Mouse (Mus musculus) forebrain, postnatal 0 days (tissue): ENCODE data around the gene Mrps27. TPM values are rescaled to one million over a fixed set of nuclear protein-coding genes. Genes with fewer than 3 reads are reported as not detected.

Experiments
- ATAC-seq: fragments of 200-750 bp; cut with Nextera tagmentation; 2 replicates; pipeline ENCODE4 v1.8.0; 2017; ENCODE audit warnings: mild to moderate bottlenecking, moderate library complexity
- DNase-seq: peaks from one replicate; pipeline ENCODE4 v3.0.0-alpha.2; 2015
- H3K27ac ChIP-seq: fragments of 300-500 bp; sonication (generic); 2 replicates; pipeline ENCODE4 v1.5.1; 2014; ENCODE audit warnings: low read depth, mild to moderate bottlenecking, antibody characterized with exemption, low read length, moderate library complexity, mixed read lengths
- H3K27me3 ChIP-seq: fragments of 300-500 bp; sonication (generic); 2 replicates; pipeline ENCODE4 v1.6.1; 2014; ENCODE audit warnings: mild to moderate bottlenecking, low read length, mixed read lengths; ENCODE audit not compliant: insufficient read depth
- H3K36me3 ChIP-seq: fragments of 300-500 bp; sonication (generic); 2 replicates; pipeline ENCODE4 v1.6.1; 2014; ENCODE audit warnings: mild to moderate bottlenecking, moderate library complexity; ENCODE audit not compliant: insufficient read depth
- H3K4me1 ChIP-seq: fragments of 300-500 bp; sonication (generic); 2 replicates; pipeline ENCODE4 v1.6.1; 2014; ENCODE audit warnings: antibody characterized with exemption; ENCODE audit not compliant: insufficient read depth
- H3K4me2 ChIP-seq: fragments of 300-500 bp; sonication (generic); 2 replicates; pipeline ENCODE4 v1.6.1; 2014; ENCODE audit warnings: low read depth, mild to moderate bottlenecking, moderate library complexity
- H3K4me3 ChIP-seq: fragments of 300-500 bp; sonication (generic); 2 replicates; pipeline ENCODE4 v1.5.1; 2014; ENCODE audit warnings: low read depth, low read length, mixed read lengths
- H3K9ac ChIP-seq: fragments of 300-500 bp; sonication (generic); 2 replicates; pipeline ENCODE4 v1.6.1; 2014; ENCODE audit warnings: mild to moderate bottlenecking
- H3K9me3 ChIP-seq: fragments of 300-500 bp; sonication (generic); 2 replicates; pipeline ENCODE4 v1.6.1; 2016; ENCODE audit warnings: low read length
- CTCF ChIP-seq: sonication (generic); IDR thresholded peaks from 2 replicates; pipeline ENCODE4 v1.5.1; 2016; ENCODE audit warnings: antibody characterized with exemption, control low read depth, low read depth
- WGBS: fragments of 180-500 bp; shearing (Covaris S2); extraction: QIAGEN DNeasy Blood & Tissue Kit; methylation state at CpG from one replicate; pipeline ENCODE4 v1.1.7; 2014; 5-methylcytosine and 5-hydroxymethylcytosine counted together
- polyA plus RNA-seq: library from polyadenylated mRNA; unstranded; fragments of >200 nt; fragmentation: Nextera tagmentation; extraction: Ambion mirVana; gene quantifications from 2 replicates; pipeline ENCODE4 v1.2.1, GENCODE M21; 2015
- total RNA-seq: library from RNA; depleted of rRNA; stranded (reverse); fragments of >200 nt; gene quantifications from 2 replicates; pipeline ENCODE4 v1.2.3, GENCODE M21; 2014

Gene Mrps27
- total and polyA plus RNA-seq, 2 experiments from 2014 or later, result 23.9 to 39.6 TPM

GRCm38 (mm10) chr13:99439357-99439756, 94.8 kb downstream of the Mrps27 start:
- no peak for TF ChIP-seq CTCF
- no peak overlapping the region for H3K4me3 ChIP-seq
- H3K9me3 ChIP-seq, result no peaks in the 10 kb centered on the region
- H3K4me1 ChIP-seq, result peaks cover 14% of the 10 kb centered on the region
- H3K9ac ChIP-seq, result no peak overlapping the region
- H3K36me3 ChIP-seq, result peaks cover 71% of the 10 kb centered on the region
- DNase-seq (no peak), ATAC-seq (no peak)
- no peak overlapping the region for H3K4me2 ChIP-seq
- H3K27me3 ChIP-seq, result no peaks in the 10 kb centered on the region
- H3K27ac ChIP-seq, result no peak overlapping the region
- WGBS, result 93% methylated on average over 5 of the region's 5 CpGs

- H3K36me3 ChIP-seq, result peaks cover 62% of the 10 kb centered on the region
- H3K4me2 ChIP-seq, result no peak overlapping the region
- ATAC-seq (no peak), DNase-seq (no peak)
- 39% methylated on average over 2 of the region's 2 CpGs for WGBS
- H3K9ac ChIP-seq, result no peak overlapping the region
- H3K27ac ChIP-seq, result no peak overlapping the region
- H3K9me3 ChIP-seq, result no peaks in the 10 kb centered on the region
- H3K4me3 ChIP-seq, result no peak overlapping the region
- TF ChIP-seq CTCF, result no peak
- H3K4me1 ChIP-seq, result peaks cover 23% of the 10 kb centered on the region
- no peaks in the 10 kb centered on the region for H3K27me3 ChIP-seq
These were observed 95.6 kb downstream of the Mrps27 start for GRCm38 (mm10) chr13:99440228-99440627.

GRCm38 (mm10) chr13:99441700-99442433, 97.3 kb downstream of the Mrps27 start:
- ATAC-seq (no peak), DNase-seq (no peak)
- TF ChIP-seq CTCF, result no peak
- Histone ChIP-seq H3K4me1 (peaks cover 36% of the 10 kb centered on the region), H3K4me3 (no peak overlapping the region), H3K36me3 (peaks cover 52% of the 10 kb centered on the region), H3K4me2 (peak overlapping the region; percentile 20; the same call in 1 of the 2 replicates), H3K9ac (no peak overlapping the region), H3K9me3 (no peaks in the 10 kb centered on the region), H3K27ac (no peak overlapping the region), H3K27me3 (no peaks in the 10 kb centered on the region)
- 18% methylated on average over 18 of the region's 18 CpGs for WGBS

GRCm38 (mm10) chr13:99442434-99443249, 98.1 kb downstream of the Mrps27 start:
- no peak overlapping the region for H3K9ac ChIP-seq
- 13% methylated on average over 12 of the region's 12 CpGs for WGBS
- H3K4me1 ChIP-seq, result peaks cover 43% of the 10 kb centered on the region
- no peak overlapping the region; the same call in 1 of the 2 replicates for H3K27ac ChIP-seq
- no peaks in the 10 kb centered on the region for H3K9me3 ChIP-seq
- no peak overlapping the region for H3K4me3 ChIP-seq
- H3K36me3 ChIP-seq, result peaks cover 44% of the 10 kb centered on the region
- H3K27me3 ChIP-seq, result no peaks in the 10 kb centered on the region
- DNase-seq (no peak), ATAC-seq (no peak)
- H3K4me2 ChIP-seq, result peak overlapping the region; percentile 20
- no peak for TF ChIP-seq CTCF

GRCm38 (mm10) chr13:99443484-99444175, 99.0 kb downstream of the Mrps27 start:
- H3K9ac ChIP-seq, result peak overlapping the region; percentile 31
- H3K27ac ChIP-seq, result peak overlapping the region; percentile 80
- H3K27me3 ChIP-seq, result no peaks in the 10 kb centered on the region
- DNase-seq (peak; percentile 78), ATAC-seq (peak; percentile 58)
- WGBS, result 8% methylated on average over 7 of the region's 7 CpGs
- H3K9me3 ChIP-seq, result no peaks in the 10 kb centered on the region
- H3K36me3 ChIP-seq, result peaks cover 35% of the 10 kb centered on the region
- peaks cover 50% of the 10 kb centered on the region for H3K4me1 ChIP-seq
- H3K4me2 ChIP-seq, result peak overlapping the region; percentile 38
- H3K4me3 ChIP-seq, result no peak overlapping the region; the same call in 1 of the 2 replicates
- TF ChIP-seq CTCF, result no peak

- ATAC-seq, result peak; percentile 78
- Histone ChIP-seq H3K4me1 (peaks cover 56% of the 10 kb centered on the region), H3K27ac (peak overlapping the region; percentile 80), H3K4me2 (peak overlapping the region; percentile 38), H3K9ac (peak overlapping the region; percentile 31), H3K36me3 (peaks cover 27% of the 10 kb centered on the region), H3K4me3 (peak overlapping the region; percentile 12; the same call in 1 of the 2 replicates), H3K9me3 (no peaks in the 10 kb centered on the region), H3K27me3 (no peaks in the 10 kb centered on the region)
- 2% methylated on average over 10 of the region's 10 CpGs for WGBS
- no peak for TF ChIP-seq CTCF
- DNase-seq, result peak; percentile 83
These were observed 99.9 kb downstream of the Mrps27 start for GRCm38 (mm10) chr13:99444431-99444871.
